Mouse (Mus musculus) retina, postnatal 7 days (tissue): ENCODE measurements around the gene Mid1.
"Not testable (repeated sequence)": the region's sequence is repeated elsewhere in the genome, so short reads cannot be mapped to it uniquely, and the experiment has no call there.

Source experiments
- DNase-seq: peaks from one replicate; pipeline ENCODE4 v3.0.0-alpha.2; 2012; ENCODE audit warnings: low read depth, low spot score

The Mid1 gene

GRCm38 (mm10) chrX:169986519-169987367 lies 301.7 kb downstream of the Mid1 start:
- DNase-seq = peak; percentile 83

- not testable (repeated sequence) for DNase-seq
These were observed 302.4 kb downstream of the Mid1 start for GRCm38 (mm10) chrX:169987368-169987837.

GRCm38 (mm10) chrX:169988571-169989218 lies 303.7 kb downstream of the Mid1 start:
- not testable (repeated sequence) for DNase-seq

- not testable (repeated sequence) for DNase-seq
These were observed 304.2 kb downstream of the Mid1 start for GRCm38 (mm10) chrX:169989219-169989595.

- peak; percentile 71 for DNase-seq
These were observed 305.0 kb downstream of the Mid1 start for GRCm38 (mm10) chrX:169989691-169990631.

GRCm38 (mm10) chrX:169991128-169991873 lies 306.3 kb downstream of the Mid1 start:
- peak; percentile 100 for DNase-seq

- DNase-seq = not testable (repeated sequence)
These were observed 307.3 kb downstream of the Mid1 start for GRCm38 (mm10) chrX:169992086-169992930.

GRCm38 (mm10) chrX:169992951-169993547 lies 308.1 kb downstream of the Mid1 start:
- DNase-seq = peak; percentile 44

- not testable (repeated sequence) for DNase-seq
These were observed 309.2 kb downstream of the Mid1 start for GRCm38 (mm10) chrX:169994011-169994865.

- not testable (repeated sequence) for DNase-seq
These were observed 310.1 kb downstream of the Mid1 start for GRCm38 (mm10) chrX:169994866-169995711.

GRCm38 (mm10) chrX:169995909-169996521 lies 311.0 kb downstream of the Mid1 start:
- not testable (repeated sequence) for DNase-seq

GRCm38 (mm10) chrX:169996926-169997325 lies 311.9 kb downstream of the Mid1 start:
- peak; percentile 94 for DNase-seq

GRCm38 (mm10) chrX:169997456-169997853 lies 312.5 kb downstream of the Mid1 start:
- not testable (repeated sequence) for DNase-seq

GRCm38 (mm10) chrX:169997854-169998456 lies 313.0 kb downstream of the Mid1 start:
- peak; percentile 100 for DNase-seq

- not testable (repeated sequence) for DNase-seq
These were observed 313.7 kb downstream of the Mid1 start for GRCm38 (mm10) chrX:169998559-169999219.
